Mouse (Mus musculus) G1E (cell line): ENCODE results near the gene Nup107.

Source experiments
- CTCF ChIP-seq: IDR thresholded peaks from 2 replicates; pipeline ENCODE4 v1.5.1; 2012; ENCODE audit warnings: low read depth, low read length, inconsistent platforms, mixed read lengths
- POLR2AphosphoS5 ChIP-seq: IDR thresholded peaks from 2 replicates; pipeline ENCODE4 v1.6.1; 2012; ENCODE audit warnings: low read depth, low read length, inconsistent platforms; ENCODE audit not compliant: insufficient replicate concordance
- TAL1 ChIP-seq: conservative IDR thresholded peaks from 2 replicates; pipeline ENCODE4 v1.6.1; 2012; ENCODE audit warnings: low read depth, low read length, inconsistent platforms, mixed read lengths

DNA sequence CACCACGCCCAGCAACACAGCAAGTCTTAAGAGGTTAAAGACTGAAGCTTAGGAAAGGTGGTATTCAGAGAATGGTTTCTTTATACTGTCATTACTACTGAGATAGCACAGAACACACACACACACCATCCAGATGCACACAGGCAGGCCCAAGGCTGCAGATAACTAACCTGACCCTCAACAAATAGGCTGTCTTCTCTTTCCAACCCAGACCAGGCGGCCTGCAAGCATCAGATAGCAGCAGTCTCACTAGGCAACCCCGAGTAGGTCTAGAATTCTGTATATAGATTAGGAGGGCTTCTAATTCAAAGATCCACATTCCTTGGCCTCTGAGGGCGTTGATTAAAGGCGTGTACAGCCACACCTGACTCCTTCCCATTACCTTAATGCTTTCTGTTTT, 60.3 kb downstream of the Nup107 start:
- TF ChIP-seq CTCF (no peak), POLR2AphosphoS5 (no peak), TAL1 (peak; percentile 89)
